Mouse (Mus musculus): Measurements from ENCODE around the gene 4933411K16Rik. TPM values are rescaled to one million over a fixed set of nuclear protein-coding genes. Genes with fewer than 3 reads are reported as not detected.

The 4933411K16Rik gene
- 0.08 TPM in 1 of 2 replicates, not detected in the other for polyA plus RNA-seq (2012; ENCODE audit: low replicate concordance)

DNA sequence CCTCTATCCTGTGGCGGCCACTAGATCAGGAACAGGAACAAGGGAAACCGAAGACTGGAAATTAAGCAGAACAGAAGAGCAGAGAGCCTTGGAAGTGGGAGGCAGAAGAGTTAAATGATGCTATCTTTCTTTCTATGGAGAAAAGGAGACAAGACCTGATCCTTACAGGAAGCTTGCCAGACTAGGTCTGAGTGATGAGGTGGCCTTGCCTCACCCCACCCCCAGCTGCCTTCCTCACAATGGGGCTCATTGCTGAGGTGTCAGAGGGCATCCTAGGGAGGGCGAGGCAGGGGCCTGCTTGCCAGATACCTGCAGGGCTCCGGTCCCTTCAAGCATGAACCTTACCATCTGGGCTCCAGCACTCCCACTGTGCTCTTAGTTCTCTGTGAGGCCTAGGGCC lies at the start of gene 4933411K16Rik:
Gene 4933411K16Rik (plus strand): TSS at position 301 of the 400 bp plus-strand sequence.

DNA sequence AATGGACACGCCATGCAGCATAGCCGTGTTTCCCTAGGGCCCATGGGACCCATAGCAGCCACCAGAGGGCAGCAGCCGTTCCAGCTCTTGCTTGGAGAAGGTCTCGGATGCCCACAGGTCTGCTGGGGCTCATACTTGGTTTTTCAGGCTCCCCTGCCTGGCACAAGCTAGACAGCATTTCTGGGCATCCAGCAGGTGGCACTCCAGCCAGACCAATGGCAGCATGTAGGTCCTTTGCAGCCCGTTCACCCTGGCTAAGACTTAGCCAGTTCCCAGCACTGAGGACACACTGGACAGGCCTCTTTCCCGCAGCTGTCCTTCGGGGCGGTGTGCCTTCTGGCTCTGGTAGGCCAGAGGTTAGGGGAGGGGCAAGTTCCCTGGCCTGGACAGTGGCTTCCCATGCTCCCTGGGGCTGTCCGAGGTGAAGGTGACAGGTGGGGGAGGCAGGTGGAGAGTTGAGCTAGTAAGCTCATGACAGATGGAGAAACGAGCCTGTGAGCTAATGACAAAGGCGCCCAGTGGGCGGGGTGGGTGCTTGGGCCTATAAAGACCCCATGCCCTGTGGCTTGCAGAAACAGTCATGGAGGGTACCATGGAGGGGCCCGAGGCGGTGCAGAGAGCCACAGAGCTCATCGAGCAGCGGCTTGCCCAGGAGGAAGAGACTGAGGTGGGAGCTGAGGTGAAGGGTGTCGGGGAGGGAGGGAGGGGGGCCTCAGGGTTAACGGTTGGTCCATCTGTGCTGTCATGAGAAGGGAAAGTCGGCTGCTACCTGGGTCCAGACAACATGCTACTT lies 16.4 kb upstream of the 4933411K16Rik start, which contains the start of gene Ankrd2:
Gene Ankrd2 (plus strand): TSS at position 545 of the 793 bp plus-strand sequence.

DNA sequence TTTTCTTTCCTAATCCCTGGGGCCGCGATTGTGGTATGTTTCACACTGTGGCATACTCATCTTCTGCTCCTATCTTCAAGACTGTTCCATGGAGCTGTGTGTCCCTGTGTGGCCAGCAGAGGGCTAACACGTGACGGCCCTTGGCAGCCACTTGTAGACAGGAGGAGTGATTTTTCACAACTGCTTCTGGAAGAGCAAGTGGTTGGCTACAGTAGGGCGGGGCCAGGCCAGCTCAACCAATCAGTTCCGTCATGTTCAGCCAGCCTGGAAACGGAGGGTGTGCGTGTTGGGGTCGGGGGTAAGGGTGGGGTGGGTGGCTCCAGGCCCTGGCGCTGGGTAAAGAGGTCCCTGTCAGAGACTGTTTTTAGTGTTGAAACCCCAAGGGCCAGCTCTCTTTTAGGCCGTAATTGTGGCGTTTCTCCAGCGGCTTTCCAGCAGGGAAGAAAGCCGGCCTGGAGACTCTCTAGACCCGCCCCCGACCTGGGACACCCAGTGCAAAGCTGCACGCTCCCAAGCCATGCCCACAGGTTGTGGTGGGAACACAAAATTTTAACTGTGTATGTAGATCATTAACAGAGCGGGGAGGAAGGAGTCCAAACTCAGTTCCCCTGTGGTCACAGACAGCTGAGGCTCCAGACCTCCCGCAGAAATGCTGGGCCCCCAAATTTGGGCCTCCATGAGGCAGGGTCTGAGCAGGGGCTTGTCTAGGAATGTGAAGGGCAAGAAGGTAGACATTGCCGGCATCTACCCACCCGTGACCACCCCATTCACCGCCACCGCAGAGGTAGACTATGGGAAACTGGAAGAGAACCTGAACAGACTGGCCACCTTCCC lies 6.6 kb upstream of the 4933411K16Rik start, which contains the start of gene Hoga1:
Gene Hoga1 (plus strand): TSS at position 342 of the 834 bp plus-strand sequence.

DNA sequence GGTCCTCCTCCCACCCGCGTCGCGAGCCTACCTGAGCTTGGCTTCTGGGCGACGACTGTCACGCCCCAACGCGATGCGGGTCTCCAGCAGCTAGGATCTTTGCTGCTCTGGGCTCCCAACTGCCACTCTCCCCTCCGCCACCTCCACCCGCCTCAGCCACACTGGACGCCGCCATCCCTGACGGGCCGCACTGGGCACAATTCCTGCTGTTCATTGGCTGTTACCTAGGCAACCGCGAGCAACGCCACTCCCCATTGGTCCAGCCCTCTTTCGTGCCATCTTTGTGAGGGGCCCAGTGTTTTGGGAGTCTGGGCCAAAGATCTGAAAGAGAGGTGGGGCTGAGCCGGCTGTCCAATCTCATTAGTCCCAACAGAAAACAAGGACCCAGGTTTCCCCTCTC lies 34.1 kb downstream of the 4933411K16Rik start, which contains the start of gene Morn4:
Gene Morn4 (minus strand): TSS at position 192 of the 400 bp plus-strand sequence.

DNA sequence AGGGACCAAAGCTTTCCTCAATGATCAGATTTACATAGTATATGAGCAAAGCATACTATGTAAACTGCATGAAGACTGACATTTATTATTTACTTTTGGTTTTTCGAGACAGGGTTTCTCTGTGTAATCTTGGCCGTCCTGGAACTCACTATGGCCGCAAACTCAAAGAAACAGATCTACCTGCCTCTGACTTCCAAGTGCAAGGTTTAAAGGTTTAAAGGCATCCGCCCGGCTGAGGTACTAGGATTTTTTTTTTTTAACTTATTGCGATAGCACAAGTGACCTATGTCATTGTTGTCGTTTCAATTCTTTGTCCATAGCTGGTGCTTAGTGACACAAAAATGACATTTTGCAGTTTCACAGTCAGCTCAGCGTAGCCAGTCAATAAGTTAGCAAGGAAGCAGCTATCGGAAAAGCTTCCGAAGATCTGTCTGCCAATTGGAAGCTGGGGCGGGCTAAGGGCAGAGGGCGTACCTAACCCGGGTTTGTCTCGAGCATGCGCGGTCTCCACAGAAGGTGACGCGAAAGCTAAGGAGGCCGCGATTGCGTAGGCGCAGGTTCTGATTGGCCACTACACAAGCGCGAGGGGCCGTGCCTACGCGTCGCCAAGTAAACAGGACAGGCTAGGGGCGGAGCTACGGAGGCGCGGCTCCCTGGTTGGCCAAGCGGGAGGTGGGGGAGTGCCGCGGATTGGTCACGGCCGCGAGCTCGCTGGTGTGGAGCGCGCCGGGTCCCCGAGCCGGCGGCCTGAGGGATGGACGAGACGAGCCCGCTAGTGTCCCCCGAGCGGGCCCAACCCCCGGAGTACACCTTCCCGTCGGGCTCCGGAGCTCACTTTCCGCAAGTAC lies 37.9 kb downstream of the 4933411K16Rik start, which contains the start of gene Pi4k2a:
Gene Pi4k2a (plus strand): TSS at position 723 of the 848 bp plus-strand sequence.

Other genes with a start within 250 kb of the 4933411K16Rik start
- gene Frat1, start 222.3 kb upstream of the 4933411K16Rik start, polyA plus RNA-seq (2012; ENCODE audit: low replicate concordance): 14.5 and 27.0 TPM in 2 replicates
- gene Frat2, start 204.1 kb upstream of the 4933411K16Rik start, polyA plus RNA-seq (2012; ENCODE audit: low replicate concordance): 12.4 and 20.4 TPM in 2 replicates
- 8.6 and 10.4 TPM in 2 replicates for gene Rrp12, start 156.1 kb upstream of the 4933411K16Rik start, polyA plus RNA-seq (2012; ENCODE audit: low replicate concordance)
- 97.8 and 113 TPM in 2 replicates for gene Pgam1, start 140.3 kb upstream of the 4933411K16Rik start, polyA plus RNA-seq (2012; ENCODE audit: low replicate concordance)
- 4.3 and 12.1 TPM in 2 replicates for gene Exosc1, start 118.8 kb upstream of the 4933411K16Rik start, polyA plus RNA-seq (2012; ENCODE audit: low replicate concordance)
- gene Zdhhc16, start 118.8 kb upstream of the 4933411K16Rik start, polyA plus RNA-seq (2012; ENCODE audit: low replicate concordance): 19.2 and 21.3 TPM in 2 replicates
- 16.1 and 17.4 TPM in 2 replicates for gene Mms19, start 71.1 kb upstream of the 4933411K16Rik start, polyA plus RNA-seq (2012; ENCODE audit: low replicate concordance)
- 21.5 and 23.0 TPM in 2 replicates for gene Ubtd1, start 70.5 kb upstream of the 4933411K16Rik start, polyA plus RNA-seq (2012; ENCODE audit: low replicate concordance)
- gene Ankrd2, start 16.2 kb upstream of the 4933411K16Rik start, polyA plus RNA-seq (2012; ENCODE audit: low replicate concordance): 0.88 and 2.3 TPM in 2 replicates
- gene Hoga1, start 6.6 kb upstream of the 4933411K16Rik start, polyA plus RNA-seq (2012; ENCODE audit: low replicate concordance): 0.80 TPM in 1 of 2 replicates, not detected in the other
- 0.08 TPM in 2 replicates for gene Morn4, start 34.1 kb downstream of the 4933411K16Rik start, polyA plus RNA-seq (2012; ENCODE audit: low replicate concordance)
- 28.0 and 54.8 TPM in 2 replicates for gene Pi4k2a, start 38.2 kb downstream of the 4933411K16Rik start, polyA plus RNA-seq (2012; ENCODE audit: low replicate concordance)
- gene Avpi1, start 76.8 kb downstream of the 4933411K16Rik start, polyA plus RNA-seq (2012; ENCODE audit: low replicate concordance): 26.7 and 58.4 TPM in 2 replicates
- gene Marveld1, start 95.2 kb downstream of the 4933411K16Rik start, polyA plus RNA-seq (2012; ENCODE audit: low replicate concordance): 17.7 and 33.9 TPM in 2 replicates
- 26.0 and 40.9 TPM in 2 replicates for gene Zfyve27, start 111.7 kb downstream of the 4933411K16Rik start, polyA plus RNA-seq (2012; ENCODE audit: low replicate concordance)
- not detected in 2 replicates for gene Sfrp5, start 150.0 kb downstream of the 4933411K16Rik start, polyA plus RNA-seq (2012; ENCODE audit: low replicate concordance)
- 0.03 TPM in 1 of 2 replicates, not detected in the other for gene Golga7b, start 195.3 kb downstream of the 4933411K16Rik start, polyA plus RNA-seq (2012; ENCODE audit: low replicate concordance)